Mouse (Mus musculus): ENCODE data around the gene Shc2. TPM values are rescaled to one million over a fixed set of nuclear protein-coding genes. Genes with fewer than 3 reads are reported as not detected.

The Shc2 gene
- polyA plus RNA-seq, 1 experiment from 2014 or later: 11.7 TPM

DNA sequence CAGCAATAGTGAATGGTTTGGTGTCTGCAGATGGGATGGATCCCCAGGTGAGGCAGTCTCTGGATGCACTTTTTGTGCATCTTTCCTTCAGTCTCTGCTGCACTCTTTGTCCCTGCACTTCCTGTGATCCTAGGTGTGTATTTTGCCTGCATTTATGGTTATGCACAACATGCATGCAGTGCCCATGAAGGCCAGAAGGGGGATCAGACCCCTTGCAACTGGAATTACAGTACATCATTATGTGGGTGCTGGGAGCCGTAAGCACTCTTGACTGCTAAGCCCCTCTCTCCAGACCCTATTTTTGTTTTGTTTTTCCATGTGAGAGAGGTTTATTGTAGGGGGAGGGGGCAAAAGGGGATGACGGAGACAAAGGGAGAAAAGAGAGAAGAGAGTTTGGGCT lies 22.6 kb upstream of the Shc2 start:
- WGBS: 79% methylated on average over 2 of the region's 2 CpGs
- H3K4me2 ChIP-seq (replicated peaks; ENCODE audit: low read depth, low read length): no peak overlapping the region
- no peaks in the 10 kb centered on the region for H3K4me1 ChIP-seq (replicated peaks; ENCODE audit: control insufficient read depth, insufficient read depth, low read length)

DNA sequence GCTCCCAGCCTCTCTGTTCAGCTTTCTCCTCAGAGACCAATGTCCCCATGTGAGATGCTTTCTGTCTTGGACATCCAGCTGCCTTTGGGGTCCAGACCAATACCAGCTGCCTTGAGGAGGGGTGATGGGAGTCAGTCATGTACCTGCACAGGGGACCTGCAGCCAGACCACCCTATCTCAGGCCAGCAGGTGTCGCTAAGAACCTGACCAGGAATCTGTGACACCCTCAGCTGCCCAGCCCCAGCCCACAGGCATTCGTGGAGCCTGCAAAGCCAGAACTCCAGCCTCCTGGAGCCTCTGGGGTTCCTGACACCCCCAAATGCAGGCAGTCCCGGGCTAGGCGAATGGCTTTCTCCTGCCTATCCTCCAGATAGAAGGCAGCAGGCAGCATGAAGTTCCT lies 21.1 kb upstream of the Shc2 start:
- WGBS: 16% methylated on average over 4 of the region's 4 CpGs
- Histone ChIP-seq H3K4me2 (replicated peaks; ENCODE audit: low read depth, low read length) (no peak overlapping the region), H3K9me3 (ENCODE audit: control insufficient read depth, low read length) (no peaks in the 10 kb centered on the region), H3K4me3 (ENCODE audit: low read depth, low read length) (no peak overlapping the region), H3K36me3 (ENCODE audit: control insufficient read depth, insufficient read depth, low read length) (no peaks in the 10 kb centered on the region), H3K27me3 (ENCODE audit: control insufficient read depth, insufficient read depth, low read length) (no peaks in the 10 kb centered on the region), H3K27ac (ENCODE audit: low read depth, low read length) (no peak overlapping the region), H3K9ac (ENCODE audit: low read depth, low read length) (no peak overlapping the region), H3K4me1 (replicated peaks; ENCODE audit: control insufficient read depth, insufficient read depth, low read length) (no peaks in the 10 kb centered on the region)
- no peak for ATAC-seq (ENCODE audit: low FRiP score)
- peak; percentile 24 for DNase-seq (ENCODE audit: low spot score)

More for the DNA sequence above, 22.6 kb upstream of the Shc2 start:
- H3K4me3 ChIP-seq (ENCODE audit: low read depth, low read length): no peak overlapping the region
- H3K9ac ChIP-seq (ENCODE audit: low read depth, low read length): no peak overlapping the region
- no peak for DNase-seq (ENCODE audit: low spot score)
- H3K27ac ChIP-seq (ENCODE audit: low read depth, low read length): no peak overlapping the region
- H3K36me3 ChIP-seq (ENCODE audit: control insufficient read depth, insufficient read depth, low read length): no peaks in the 10 kb centered on the region
- H3K27me3 ChIP-seq (ENCODE audit: control insufficient read depth, insufficient read depth, low read length): no peaks in the 10 kb centered on the region
- H3K9me3 ChIP-seq (ENCODE audit: control insufficient read depth, low read length): no peaks in the 10 kb centered on the region
- ATAC-seq (ENCODE audit: low FRiP score): no peak

GRCm38 (mm10) chr10:79654946-79655395 lies 17.3 kb upstream of the Shc2 start:
- no peaks in the 10 kb centered on the region for H3K36me3 ChIP-seq (ENCODE audit: control insufficient read depth, insufficient read depth, low read length)
- H3K27me3 ChIP-seq (ENCODE audit: control insufficient read depth, insufficient read depth, low read length): no peaks in the 10 kb centered on the region
- no peak overlapping the region for H3K27ac ChIP-seq (ENCODE audit: low read depth, low read length)
- H3K4me1 ChIP-seq (replicated peaks; ENCODE audit: control insufficient read depth, insufficient read depth, low read length): no peaks in the 10 kb centered on the region
- no peak overlapping the region for H3K4me2 ChIP-seq (replicated peaks; ENCODE audit: low read depth, low read length)
- H3K4me3 ChIP-seq (ENCODE audit: low read depth, low read length): no peak overlapping the region
- no peak overlapping the region for H3K9ac ChIP-seq (ENCODE audit: low read depth, low read length)
- DNase-seq (ENCODE audit: low spot score): peak; percentile 65
- no peaks in the 10 kb centered on the region for H3K9me3 ChIP-seq (ENCODE audit: control insufficient read depth, low read length)
- ATAC-seq (ENCODE audit: low FRiP score): peak; percentile 55
- 33% methylated on average over 1 of the region's 1 CpGs for WGBS

- no peak for DNase-seq (ENCODE audit: low spot score)
- H3K9ac ChIP-seq (ENCODE audit: low read depth, low read length): no peak overlapping the region
- no peak overlapping the region for H3K4me2 ChIP-seq (replicated peaks; ENCODE audit: low read depth, low read length)
- no peaks in the 10 kb centered on the region for H3K9me3 ChIP-seq (ENCODE audit: control insufficient read depth, low read length)
- no peak for ATAC-seq (ENCODE audit: low FRiP score)
- no peaks in the 10 kb centered on the region for H3K4me1 ChIP-seq (replicated peaks; ENCODE audit: control insufficient read depth, insufficient read depth, low read length)
- no peak overlapping the region for H3K4me3 ChIP-seq (ENCODE audit: low read depth, low read length)
- no peaks in the 10 kb centered on the region for H3K36me3 ChIP-seq (ENCODE audit: control insufficient read depth, insufficient read depth, low read length)
- H3K27ac ChIP-seq (ENCODE audit: low read depth, low read length): no peak overlapping the region
- no peaks in the 10 kb centered on the region for H3K27me3 ChIP-seq (ENCODE audit: control insufficient read depth, insufficient read depth, low read length)
- WGBS: 88% methylated on average over 7 of the region's 7 CpGs
Measured at GRCm38 (mm10) chr10:79652789-79653188, 15.1 kb upstream of the Shc2 start.

DNA sequence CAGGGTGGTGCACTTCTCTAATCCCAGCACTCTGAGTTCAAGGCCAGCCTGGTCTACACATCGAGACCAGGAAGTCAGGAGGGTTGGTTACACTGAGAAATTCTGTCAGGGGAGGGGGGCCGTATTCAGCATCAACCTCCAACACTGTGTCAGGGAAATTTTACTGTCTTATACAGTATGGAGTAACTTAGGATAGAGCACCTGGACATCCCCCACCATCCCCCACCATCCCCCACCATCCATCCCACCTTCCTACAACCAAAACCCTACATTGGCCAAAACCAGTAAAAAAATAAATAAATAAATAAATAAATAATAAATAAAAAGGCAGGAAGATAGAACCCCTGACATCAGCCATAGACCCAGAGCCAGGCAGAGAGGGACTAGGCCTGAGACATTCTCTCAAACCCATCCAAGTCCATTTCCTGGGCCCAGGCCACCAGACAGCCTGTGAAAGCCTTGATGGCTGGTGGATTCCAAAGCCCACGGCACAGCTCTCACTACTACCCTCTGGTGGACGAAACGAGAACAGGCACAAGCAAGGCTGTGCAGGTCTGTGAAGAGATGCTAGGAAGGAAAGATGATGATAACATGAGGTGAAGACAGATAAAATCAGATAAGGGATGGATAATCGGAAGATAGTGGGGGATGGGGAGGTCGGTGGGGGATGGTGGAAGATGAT lies 11.5 kb upstream of the Shc2 start:
- Histone ChIP-seq H3K27ac (ENCODE audit: low read depth, low read length) (no peak overlapping the region), H3K4me3 (ENCODE audit: low read depth, low read length) (no peak overlapping the region), H3K4me2 (replicated peaks; ENCODE audit: low read depth, low read length) (no peak overlapping the region), H3K36me3 (ENCODE audit: control insufficient read depth, insufficient read depth, low read length) (no peaks in the 10 kb centered on the region), H3K27me3 (ENCODE audit: control insufficient read depth, insufficient read depth, low read length) (no peaks in the 10 kb centered on the region), H3K4me1 (replicated peaks; ENCODE audit: control insufficient read depth, insufficient read depth, low read length) (no peaks in the 10 kb centered on the region; the same call in 1 of the 2 replicates), H3K9ac (ENCODE audit: low read depth, low read length) (no peak overlapping the region), H3K9me3 (ENCODE audit: control insufficient read depth, low read length) (no peaks in the 10 kb centered on the region)
- DNase-seq (ENCODE audit: low spot score) (peak; percentile 88), ATAC-seq (ENCODE audit: low FRiP score) (peak; percentile 64)
- 31% methylated on average over 7 of the region's 7 CpGs for WGBS

- 74% methylated on average over 8 of the region's 8 CpGs for WGBS
- Histone ChIP-seq H3K9me3 (ENCODE audit: control insufficient read depth, low read length) (no peaks in the 10 kb centered on the region), H3K4me3 (ENCODE audit: low read depth, low read length) (no peak within 1 kb of the TSS), H3K27me3 (ENCODE audit: control insufficient read depth, insufficient read depth, low read length) (no peaks in the 10 kb centered on the region), H3K27ac (ENCODE audit: low read depth, low read length) (no peak within 1 kb of the TSS), H3K4me1 (replicated peaks; ENCODE audit: control insufficient read depth, insufficient read depth, low read length) (no peaks in the 10 kb centered on the region; the same call in 1 of the 2 replicates), H3K4me2 (replicated peaks; ENCODE audit: low read depth, low read length) (no peak within 1 kb of the TSS), H3K9ac (ENCODE audit: low read depth, low read length) (no peak within 1 kb of the TSS), H3K36me3 (ENCODE audit: control insufficient read depth, insufficient read depth, low read length) (no peaks in the 10 kb centered on the region)
- no peak for ATAC-seq (ENCODE audit: low FRiP score)
- no peak for DNase-seq (ENCODE audit: low spot score)
Measured at GRCm38 (mm10) chr10:79645711-79646110, 8.0 kb upstream of the Shc2 start, which contains the start of gene Odf3l2. Gene Odf3l2 (minus strand): TSS chr10:79645738.

DNA sequence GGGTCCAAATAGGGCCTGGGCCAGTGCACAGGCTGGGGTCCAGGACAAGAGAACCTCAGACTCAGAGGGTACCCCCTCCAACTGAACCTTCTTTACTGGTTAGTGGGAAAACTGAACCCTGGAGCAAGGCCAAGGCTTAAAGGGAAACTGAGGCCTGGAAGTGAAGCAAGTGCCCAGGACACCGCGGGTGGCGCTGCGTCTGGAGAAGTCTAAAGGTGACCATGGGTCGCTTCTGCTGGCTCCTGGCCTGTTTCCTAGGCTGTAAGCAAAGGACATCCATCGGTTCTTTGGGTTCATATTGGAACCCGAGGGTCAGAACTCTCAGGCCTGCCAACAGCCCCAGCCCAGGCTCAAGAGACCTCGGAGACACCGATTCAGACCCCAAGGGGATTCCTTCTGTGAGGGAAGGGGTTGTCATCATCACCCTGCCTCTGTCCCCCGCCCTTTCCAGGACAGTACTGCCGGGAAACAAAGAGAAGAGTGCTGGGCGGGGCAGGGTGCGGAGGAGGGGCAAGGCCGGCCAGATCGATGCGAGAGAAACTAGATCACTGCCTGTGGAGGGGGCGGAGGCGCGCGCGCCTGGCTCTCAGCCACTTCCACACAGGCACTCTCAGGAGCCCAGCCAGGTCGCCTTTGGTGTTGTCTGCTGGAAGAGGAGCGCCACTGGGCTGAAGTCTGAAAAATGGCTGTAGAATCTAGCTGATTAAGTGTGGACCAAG lies 927 bp upstream of the Shc2 start:
- Histone ChIP-seq H3K4me1 (replicated peaks; ENCODE audit: control insufficient read depth, insufficient read depth, low read length) (no peaks in the 10 kb centered on the region; the same call in 1 of the 2 replicates), H3K4me3 (ENCODE audit: low read depth, low read length) (no peak overlapping the region), H3K9ac (ENCODE audit: low read depth, low read length) (peak overlapping the region; percentile 88), H3K4me2 (replicated peaks; ENCODE audit: low read depth, low read length) (peak overlapping the region; percentile 89; the same call in 1 of the 2 replicates), H3K27me3 (ENCODE audit: control insufficient read depth, insufficient read depth, low read length) (peaks cover 7% of the 10 kb centered on the region), H3K9me3 (ENCODE audit: control insufficient read depth, low read length) (no peaks in the 10 kb centered on the region), H3K36me3 (ENCODE audit: control insufficient read depth, insufficient read depth, low read length) (no peaks in the 10 kb centered on the region), H3K27ac (ENCODE audit: low read depth, low read length) (peak overlapping the region; percentile 92)
- peak; percentile 46 for ATAC-seq (ENCODE audit: low FRiP score)
- 3% methylated on average over 23 of the region's 23 CpGs for WGBS
- peak; percentile 75 for DNase-seq (ENCODE audit: low spot score)

DNA sequence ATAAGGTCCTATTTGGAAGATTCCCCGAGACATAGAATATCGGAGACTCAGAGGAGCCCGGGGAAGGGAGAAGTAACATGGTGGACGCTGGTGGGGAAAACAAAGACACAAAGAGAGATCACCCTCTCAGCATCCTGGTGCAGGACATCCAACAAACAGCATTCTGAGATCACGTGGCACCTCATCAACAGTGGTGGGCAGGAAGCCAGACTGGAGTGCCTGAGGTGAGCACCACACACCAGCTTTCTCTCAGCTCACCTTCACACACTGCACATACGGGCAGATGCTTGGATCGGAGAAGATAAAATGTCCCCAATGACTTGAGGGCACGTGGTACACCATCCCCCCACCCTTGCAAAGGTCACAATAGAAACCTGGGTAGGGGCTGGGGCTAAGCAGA lies 1.4 kb downstream of the Shc2 start:
- Histone ChIP-seq H3K27ac (ENCODE audit: low read depth, low read length) (0 out of 2 replicates have a peak overlapping the region, but pooled peaks have one; percentile 7), H3K9ac (ENCODE audit: low read depth, low read length) (peak overlapping the region; percentile 88), H3K4me1 (replicated peaks; ENCODE audit: control insufficient read depth, insufficient read depth, low read length) (no peaks in the 10 kb centered on the region; the same call in 1 of the 2 replicates), H3K27me3 (ENCODE audit: control insufficient read depth, insufficient read depth, low read length) (peaks cover 7% of the 10 kb centered on the region), H3K9me3 (ENCODE audit: control insufficient read depth, low read length) (no peaks in the 10 kb centered on the region), H3K36me3 (ENCODE audit: control insufficient read depth, insufficient read depth, low read length) (no peaks in the 10 kb centered on the region), H3K4me3 (ENCODE audit: low read depth, low read length) (peak overlapping the region; percentile 56; the same call in 1 of the 2 replicates), H3K4me2 (replicated peaks; ENCODE audit: low read depth, low read length) (peak overlapping the region; percentile 89)
- peak; percentile 21 for DNase-seq (ENCODE audit: low spot score)
- no peak for ATAC-seq (ENCODE audit: low FRiP score)
- WGBS: 83% methylated on average over 8 of the region's 8 CpGs
